Mouse (Mus musculus) heart, adult 2 months (tissue): Measurements from ENCODE around the gene Ang6. TPM values are rescaled to one million over a fixed set of nuclear protein-coding genes. Genes with fewer than 3 reads are reported as not detected.
"Not testable (repeated sequence)": the region's sequence is repeated elsewhere in the genome, so short reads cannot be mapped to it uniquely, and the experiment has no call there.

Experiments
- DNase-seq, 2 experiments: peaks; one replicate each; pipeline ENCODE4 v3.0.0; 2021
- H3K27ac ChIP-seq: fragments of 200-600 bp; 2 replicates; pipeline ENCODE4 v1.8.1; 2022
- H3K27me3 ChIP-seq: fragments of 200-500 bp; 2 replicates; pipeline ENCODE4 v1.6.1; 2012; ENCODE audit warnings: mild to moderate bottlenecking, low read length, inconsistent platforms, mixed read lengths; ENCODE audit not compliant: control insufficient read depth, insufficient read depth
- H3K36me3 ChIP-seq: fragments of 200-500 bp; 2 replicates; pipeline ENCODE4 v1.6.1; 2012; ENCODE audit warnings: low read length, inconsistent platforms; ENCODE audit not compliant: control insufficient read depth, insufficient read depth
- H3K4me1 ChIP-seq: fragments of 200-500 bp; 2 replicates; pipeline ENCODE4 v1.6.1; 2011; ENCODE audit warnings: low read length; ENCODE audit not compliant: control insufficient read depth, insufficient read depth
- H3K4me3 ChIP-seq: fragments of 200-600 bp; 2 replicates; pipeline ENCODE4 v1.8.1; 2022
- H3K79me2 ChIP-seq: fragments of 200-500 bp; replicated peaks from 2 replicates; pipeline ENCODE4 v1.6.1; 2012; ENCODE audit warnings: mild to moderate bottlenecking, inconsistent platforms, low read length, moderate library complexity, mixed read lengths; ENCODE audit not compliant: control insufficient read depth, insufficient read depth
- H3K9ac ChIP-seq: fragments of 200-500 bp; 2 replicates; pipeline ENCODE4 v1.6.1; 2012; ENCODE audit warnings: low read depth, mild to moderate bottlenecking, control low read depth, inconsistent platforms, low read length, mixed read lengths
- CTCF ChIP-seq: fragments of 200-600 bp; IDR thresholded peaks from 2 replicates; pipeline ENCODE4 v1.8.1; 2022; ENCODE audit warnings: antibody characterized with exemption, mild to moderate bottlenecking, moderate library complexity
- EP300 ChIP-seq: fragments of 200-500 bp; IDR thresholded peaks from 2 replicates; pipeline ENCODE4 v1.6.1; 2011; ENCODE audit warnings: low read depth, low read length, control low read depth; ENCODE audit not compliant: insufficient read depth
- POLR2A ChIP-seq: fragments of 200-500 bp; IDR thresholded peaks from 2 replicates; pipeline ENCODE4 v1.6.1; 2011; ENCODE audit warnings: mild to moderate bottlenecking, low read depth, low read length, control low read depth; ENCODE audit not compliant: insufficient read depth
- whole genome bisulfite sequencing: fragments of 180-500 bp; shearing (Covaris S2); methylation state at CpG from one replicate; pipeline ENCODE4 v1.1.7; 2018; 5-methylcytosine and 5-hydroxymethylcytosine counted together
- intact Hi-C: fragments of 180-260 bp; cut with DNase I; formaldehyde crosslinking; loops from one replicate; pipeline ENCODE4 v1.15.1; 2025
- long read RNA-seq: library from polyadenylated mRNA; stranded (forward); transcript quantifications from one replicate; pipeline ENCODE4 v2.0.0, GENCODE M21; 2021
- polyA plus RNA-seq: library from polyadenylated mRNA; depleted of rRNA; stranded (reverse); fragments of >200 nt; gene quantifications from 2 replicates; pipeline ENCODE4 v1.2.3, GENCODE M21; 2012; rRNA removed
- total RNA-seq, 2 experiments: library from RNA; stranded (reverse); gene quantifications; 2 replicates each; pipeline ENCODE4 v1.2.3; 2021

Ang6 gene
- total RNA-seq: not detected
- polyA plus RNA-seq: not detected in 2 replicates
- long read RNA-seq: 0 reads

DNA sequence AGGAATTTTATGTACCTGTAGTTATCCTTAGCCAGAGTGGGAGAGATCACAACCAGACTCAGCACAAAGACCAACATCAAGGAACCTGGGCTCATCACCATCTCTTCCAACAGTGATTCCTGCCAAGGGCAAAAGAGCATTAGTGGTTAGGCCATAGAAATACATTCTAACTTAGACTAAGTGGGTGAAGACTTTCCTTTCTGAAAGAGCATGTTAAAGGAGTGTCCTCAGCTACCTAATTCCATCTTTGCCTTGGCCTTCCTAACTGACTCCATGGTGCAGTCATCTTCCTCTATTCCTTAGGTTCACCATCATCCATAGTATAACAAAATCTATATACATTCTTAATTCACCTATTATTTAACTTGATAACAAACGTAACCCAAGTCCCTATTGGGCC is at the start of gene Ang6:
TSS of gene Ang6 (minus strand) at position 101 of the 400 bp plus-strand sequence.
- 57% methylated on average over 1 of the region's 1 CpGs for WGBS
- DNase-seq: no peak
- TF ChIP-seq CTCF (no peak), EP300 (no peak), POLR2A (no peak)

DNA sequence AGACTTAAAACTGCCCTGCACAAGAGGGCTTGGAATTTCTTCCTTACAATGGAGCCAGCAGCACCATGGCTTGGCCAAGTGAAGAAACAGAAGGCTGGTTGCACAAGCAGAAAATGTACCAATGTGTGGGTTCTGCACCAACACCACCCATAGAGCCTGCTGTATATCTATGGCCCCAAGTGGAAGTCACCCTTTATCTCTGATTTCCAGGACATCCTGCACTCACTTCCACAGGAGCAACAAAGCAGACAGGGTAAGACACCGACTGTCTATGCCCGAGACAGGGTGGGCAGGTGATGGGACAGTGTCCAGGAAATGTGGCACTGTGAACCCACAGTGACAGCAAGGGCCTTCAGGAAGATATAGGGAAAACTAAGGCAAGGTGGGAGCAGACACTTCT is 44.5 kb upstream of the Ang6 start:
- H3K4me1 ChIP-seq, DNase-seq, H3K9ac ChIP-seq, H3K36me3 ChIP-seq, H3K27ac ChIP-seq, H3K4me3 ChIP-seq, H3K27me3 ChIP-seq, intact Hi-C loops, H3K79me2 ChIP-seq: not testable (repeated sequence)
- 50% methylated on average over 2 of the region's 2 CpGs for WGBS

More for the DNA sequence above, at the start of gene Ang6:
- Histone ChIP-seq H3K9ac (no peak within 1 kb of the TSS), H3K36me3 (no peaks in the 10 kb centered on the region), H3K4me1 (no peaks in the 10 kb centered on the region), H3K79me2 (no peaks in the 10 kb centered on the region), H3K27ac (no peak within 1 kb of the TSS), H3K27me3 (no peaks in the 10 kb centered on the region), H3K4me3 (no peak within 1 kb of the TSS)
- intact Hi-C loops: no loop called here

DNA sequence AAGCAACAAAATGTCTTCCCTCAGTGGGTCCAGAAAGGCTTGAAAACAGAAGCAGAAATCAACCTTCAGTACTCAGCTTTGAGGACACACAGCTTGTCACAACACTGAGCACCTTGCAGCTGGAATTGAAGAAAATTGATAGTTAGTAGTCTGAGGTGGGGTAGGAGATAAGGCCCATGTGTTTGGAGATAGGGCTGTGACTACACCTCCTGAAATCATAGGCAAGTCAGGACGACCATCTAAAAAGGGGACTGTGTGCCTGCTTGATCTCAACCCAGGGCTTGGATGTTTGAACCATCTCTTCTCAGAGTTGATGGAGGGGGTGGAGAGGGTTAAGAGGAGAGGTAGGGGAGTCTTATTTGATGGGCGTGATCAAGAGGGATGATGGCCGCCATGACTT is 29.8 kb upstream of the Ang6 start:
- WGBS: 52% methylated on average over 1 of the region's 3 CpGs
- H3K79me2 ChIP-seq, intact Hi-C loops, H3K9ac ChIP-seq, H3K27me3 ChIP-seq, H3K4me3 ChIP-seq, H3K27ac ChIP-seq, H3K4me1 ChIP-seq, H3K36me3 ChIP-seq, DNase-seq: not testable (repeated sequence)

DNA sequence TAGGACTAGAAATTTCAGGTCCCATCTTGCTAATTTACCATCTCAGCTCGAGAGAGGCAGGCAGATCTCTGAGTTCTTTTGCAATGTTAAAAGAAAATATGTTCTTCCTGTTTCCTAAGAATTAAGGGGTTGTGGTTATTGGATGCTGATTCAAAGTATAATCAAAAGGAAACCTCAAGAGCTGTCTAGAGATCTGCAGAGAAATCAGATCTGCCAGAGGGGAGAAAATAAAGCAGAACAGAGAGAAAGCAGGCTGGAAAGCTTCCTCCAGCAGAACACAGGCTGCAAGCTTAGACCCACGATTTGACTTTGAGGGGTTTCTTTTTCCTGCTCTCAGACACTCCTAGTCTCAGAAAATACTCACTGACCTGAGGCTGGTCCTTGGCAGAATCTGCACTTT is 7.6 kb upstream of the Ang6 start:
- intact Hi-C loops: not testable (repeated sequence)

DNA sequence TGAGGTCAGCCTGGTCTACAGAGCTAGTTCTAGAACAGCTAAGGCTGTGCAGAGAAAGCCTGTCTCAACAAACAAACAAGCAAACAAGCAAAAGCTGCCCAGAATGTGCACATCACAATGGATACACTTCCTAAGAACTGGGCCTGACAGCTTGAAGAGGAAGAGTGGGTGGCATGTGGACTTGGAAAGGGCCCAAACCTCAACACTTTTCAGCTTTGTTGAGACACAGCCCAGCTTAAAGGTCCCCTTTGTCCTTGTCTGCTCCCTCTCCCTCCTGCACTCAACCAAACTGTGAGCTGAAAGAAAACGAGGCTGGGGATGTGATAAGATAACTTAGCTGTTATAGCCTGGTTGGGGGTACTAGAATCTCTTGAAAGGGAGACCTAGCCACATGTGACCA is 6.0 kb upstream of the Ang6 start:
- H3K27me3 ChIP-seq, H3K9ac ChIP-seq, H3K36me3 ChIP-seq, intact Hi-C loops, H3K4me1 ChIP-seq, DNase-seq, H3K27ac ChIP-seq, H3K4me3 ChIP-seq, H3K79me2 ChIP-seq: not testable (repeated sequence)
- WGBS: no CpG with 5 or more reads among the region's 1 CpGs

More for the DNA sequence above, 7.6 kb upstream of the Ang6 start:
- not testable (repeated sequence) for H3K4me3 ChIP-seq, H3K36me3 ChIP-seq, H3K4me1 ChIP-seq, H3K9ac ChIP-seq, H3K27ac ChIP-seq, H3K27me3 ChIP-seq, DNase-seq, H3K79me2 ChIP-seq
- 32% methylated on average over 2 of the region's 2 CpGs for WGBS

DNA sequence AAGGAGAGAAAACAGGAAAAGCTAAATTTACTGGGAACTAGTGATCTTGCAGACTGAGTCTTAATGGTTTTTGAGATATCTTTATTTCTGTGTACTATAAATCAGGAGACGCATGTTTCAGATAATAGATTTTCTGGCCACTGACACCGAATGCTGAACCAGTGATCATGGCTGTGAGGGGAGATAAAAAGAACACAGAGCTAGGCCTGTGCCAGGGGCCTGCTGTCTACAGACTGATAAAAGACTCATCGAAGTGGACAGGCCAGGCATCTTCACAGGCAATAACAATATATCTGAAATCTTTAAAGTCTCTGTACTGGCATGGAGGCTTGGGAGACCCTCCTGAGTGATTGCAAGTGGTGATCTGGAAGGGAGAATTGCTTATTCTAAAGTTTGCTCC is 469 bp downstream of the Ang6 start:
- no peak overlapping the region for H3K27ac ChIP-seq
- intact Hi-C loops: no loop called here
- H3K9ac ChIP-seq: no peak overlapping the region
- H3K4me3 ChIP-seq: no peak overlapping the region
- 48% methylated on average over 3 of the region's 3 CpGs for WGBS
- TF ChIP-seq POLR2A (no peak), CTCF (no peak), EP300 (no peak)
- no peaks in the 10 kb centered on the region for H3K36me3 ChIP-seq
- H3K27me3 ChIP-seq: no peaks in the 10 kb centered on the region
- no peaks in the 10 kb centered on the region for H3K79me2 ChIP-seq
- no peaks in the 10 kb centered on the region for H3K4me1 ChIP-seq
- no peak for DNase-seq

DNA sequence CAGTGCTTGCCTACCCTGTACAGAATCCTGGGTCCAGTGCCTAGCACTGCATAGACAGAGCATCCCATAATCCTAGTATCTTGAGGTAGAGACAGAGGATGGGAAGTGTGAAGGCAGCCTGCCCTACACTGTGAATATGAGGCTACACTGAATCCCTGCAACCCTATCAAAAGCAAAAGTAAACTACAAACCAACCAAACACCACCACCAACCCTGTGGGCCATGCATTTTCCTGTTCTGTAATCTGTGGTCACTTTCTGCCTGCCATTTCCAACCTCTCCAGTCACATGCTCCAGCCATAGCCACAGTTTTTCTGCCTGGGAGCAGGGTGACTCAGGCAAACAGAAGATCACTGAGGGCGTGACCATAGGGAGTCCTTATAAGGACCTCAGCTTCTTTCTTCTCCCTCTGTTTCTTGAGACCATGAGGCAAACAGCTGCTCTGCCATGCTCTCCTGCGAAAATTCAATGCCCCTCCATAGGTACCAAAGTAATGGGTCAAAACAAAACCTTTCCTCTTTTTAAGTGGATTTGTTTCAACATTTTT is 3.5 kb downstream of the Ang6 start:
- H3K4me1 ChIP-seq, H3K79me2 ChIP-seq, DNase-seq, H3K27me3 ChIP-seq, intact Hi-C loops, H3K36me3 ChIP-seq, H3K9ac ChIP-seq, H3K4me3 ChIP-seq, H3K27ac ChIP-seq: not testable (repeated sequence)
- 83% methylated on average over 2 of the region's 2 CpGs for WGBS
